Mouse (Mus musculus): ENCODE measurements around the gene Ttll5. TPM values are rescaled to one million over a fixed set of nuclear protein-coding genes. Genes with fewer than 3 reads are reported as not detected.
A peak's percentile ranks its signal among the peaks of the same experiment; 100 is the strongest.

Gene Ttll5
- total RNA-seq (2015; ENCODE audit: low replicate concordance) (3.8 and 8.8 TPM in 2 replicates), total RNA-seq (2017; ENCODE audit: low replicate concordance) (11.3 and 12.1 TPM in 2 replicates)

DNA sequence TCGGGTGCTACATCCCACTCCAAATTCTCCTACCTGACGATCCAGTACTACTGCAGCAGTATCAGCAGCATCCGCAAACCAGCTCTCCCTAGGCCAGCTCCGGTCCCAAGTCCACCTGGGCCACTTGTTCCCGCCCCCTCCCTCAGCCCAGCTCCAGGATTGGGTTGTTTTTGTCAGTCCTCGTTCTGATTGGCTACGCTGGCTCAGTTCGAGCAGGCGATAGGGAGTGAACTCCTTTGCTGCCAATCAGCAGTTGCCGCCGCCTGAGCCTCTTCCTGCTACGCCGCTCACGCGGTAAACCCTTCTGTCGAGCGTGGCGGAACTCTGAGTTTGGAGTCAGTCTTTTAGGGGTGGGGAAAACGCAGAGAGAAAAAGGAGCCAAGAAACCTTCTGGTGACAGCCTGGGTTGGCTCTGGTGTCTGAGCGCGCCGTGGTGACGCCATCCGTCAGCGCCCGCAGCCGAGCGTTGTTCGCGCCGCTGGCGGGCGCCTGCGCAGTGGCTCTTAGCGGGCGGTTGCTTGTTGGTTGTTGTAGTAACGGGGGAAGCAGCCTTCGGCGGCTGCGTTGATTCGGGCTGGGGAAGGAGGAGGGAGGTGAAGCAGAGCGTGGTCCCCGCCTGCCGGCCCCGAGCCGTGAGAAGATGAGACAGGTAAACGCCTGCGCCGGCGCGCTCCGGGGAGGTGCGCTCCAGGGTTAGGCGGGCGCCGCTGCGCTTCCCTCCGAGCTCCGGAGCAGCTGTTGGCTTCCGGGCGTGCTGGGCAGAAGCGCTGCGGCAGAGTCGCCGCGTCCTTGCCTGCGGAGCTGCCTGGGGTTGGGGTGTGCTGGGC is at the start of gene Ttll5, which contains the start of gene Erg28:
Gene Ttll5, plus strand, starts transcription at position 222 of the 827 bp plus-strand sequence.
Gene Erg28, minus strand, starts transcription at position 113 of the 827 bp plus-strand sequence.
- ATAC-seq (replicated peaks; ENCODE audit: low FRiP score, poor library complexity, severe bottlenecking) = peak; percentile 94

DNA sequence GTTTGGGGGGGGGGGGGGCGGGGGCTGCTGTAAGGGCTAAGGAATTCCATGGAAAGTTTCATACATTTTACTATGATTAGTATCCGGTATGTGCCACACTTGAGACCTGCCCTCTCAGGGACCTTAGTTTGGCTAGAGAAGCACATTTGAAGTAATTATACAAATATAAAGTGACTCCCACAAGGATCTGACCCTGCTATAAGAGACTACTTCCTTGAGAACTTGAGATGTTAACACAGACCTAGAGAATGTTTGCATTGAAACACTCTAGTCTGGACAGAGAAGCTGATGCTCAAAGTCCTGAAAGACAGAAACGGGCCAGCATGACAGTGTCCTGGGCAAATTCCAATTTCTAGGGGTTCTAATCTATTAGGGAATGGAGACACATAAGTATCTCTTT is 45.5 kb upstream of the Ttll5 start:
- no peak for ATAC-seq (replicated peaks; ENCODE audit: low FRiP score, poor library complexity, severe bottlenecking)

DNA sequence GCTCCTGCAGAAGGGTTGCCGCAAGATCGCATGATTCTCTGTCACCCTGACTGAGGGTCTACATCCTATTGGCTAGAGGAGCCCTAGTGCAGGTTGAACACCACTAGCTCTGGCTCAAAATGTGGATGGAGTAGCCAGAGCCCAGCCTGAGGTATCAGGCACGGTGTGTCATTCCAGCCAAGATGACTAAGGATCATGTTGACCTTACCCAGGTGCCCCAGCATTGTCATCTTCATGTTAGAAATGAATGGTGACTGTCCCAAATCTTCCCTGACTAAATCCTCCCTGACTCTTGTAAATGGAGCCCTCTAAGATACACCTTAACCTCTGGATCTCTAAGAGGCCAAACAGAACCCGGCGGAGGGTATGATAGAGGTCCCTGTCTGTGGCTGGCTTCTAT is 44.8 kb upstream of the Ttll5 start:
- no peak for ATAC-seq (replicated peaks; ENCODE audit: low FRiP score, poor library complexity, severe bottlenecking)

DNA sequence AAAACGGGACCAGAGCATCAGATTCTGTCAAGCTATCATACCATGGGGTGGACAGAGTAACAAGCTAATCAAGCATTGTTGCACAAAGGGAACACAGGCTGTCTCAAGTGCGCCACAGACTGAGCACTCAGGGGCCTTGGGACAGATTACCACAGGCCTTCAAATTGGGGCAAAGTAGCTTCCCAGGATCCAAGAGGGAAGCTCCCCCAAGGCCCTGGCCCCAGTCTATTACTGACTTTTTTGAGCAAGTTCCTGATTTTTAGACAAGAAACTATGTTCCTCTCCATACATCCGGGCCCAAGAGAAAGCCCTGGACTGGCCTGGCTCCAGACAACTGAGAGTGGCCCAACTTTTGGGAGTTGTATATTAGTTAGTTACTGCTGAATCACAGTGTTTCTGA is 42.9 kb upstream of the Ttll5 start:
- no peak for ATAC-seq (replicated peaks; ENCODE audit: low FRiP score, poor library complexity, severe bottlenecking)

DNA sequence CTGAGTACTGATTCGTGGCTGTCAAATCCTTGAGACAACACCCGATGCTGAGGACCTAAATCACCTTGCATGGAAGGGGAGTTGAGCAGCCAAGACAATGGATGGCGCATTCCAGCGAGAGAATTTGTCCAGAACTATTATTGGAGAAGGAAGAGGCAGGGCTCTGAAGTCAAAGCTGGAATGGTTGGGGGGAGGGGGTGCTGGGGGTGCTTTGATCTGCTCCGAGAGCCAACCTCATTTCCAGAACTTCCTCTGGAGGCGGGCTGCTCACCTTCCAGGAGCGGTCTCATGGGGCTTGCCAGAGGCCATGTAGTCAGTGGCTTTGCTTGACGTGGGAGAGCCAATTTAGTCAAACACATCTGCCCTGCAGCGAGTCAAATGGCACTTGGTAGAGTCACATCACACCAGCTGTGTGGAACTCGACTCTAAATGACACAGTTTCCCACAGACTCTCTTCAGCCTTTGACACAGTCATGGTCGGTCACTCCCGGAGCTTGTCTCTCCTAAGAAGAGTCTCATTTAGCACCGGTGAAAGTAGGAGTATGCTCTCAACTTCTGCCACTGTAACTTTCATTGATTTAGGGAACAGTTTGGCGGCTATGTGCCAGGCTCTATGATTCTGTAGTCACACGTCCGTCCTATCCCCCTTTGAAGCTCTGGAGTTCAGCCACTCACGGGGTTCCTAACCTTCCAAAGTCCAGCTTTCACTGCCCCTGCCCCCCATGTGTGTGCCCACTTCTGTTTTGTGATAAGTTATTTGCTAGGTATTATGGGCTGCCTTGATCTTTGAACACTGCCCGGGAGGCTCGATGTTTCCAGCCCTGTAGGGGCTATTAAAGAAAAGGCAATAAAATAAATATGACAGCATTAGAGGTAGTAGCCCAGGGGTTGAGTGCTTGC is 39.3 kb upstream of the Ttll5 start:
- no peak for ATAC-seq (replicated peaks; ENCODE audit: low FRiP score, poor library complexity, severe bottlenecking)

DNA sequence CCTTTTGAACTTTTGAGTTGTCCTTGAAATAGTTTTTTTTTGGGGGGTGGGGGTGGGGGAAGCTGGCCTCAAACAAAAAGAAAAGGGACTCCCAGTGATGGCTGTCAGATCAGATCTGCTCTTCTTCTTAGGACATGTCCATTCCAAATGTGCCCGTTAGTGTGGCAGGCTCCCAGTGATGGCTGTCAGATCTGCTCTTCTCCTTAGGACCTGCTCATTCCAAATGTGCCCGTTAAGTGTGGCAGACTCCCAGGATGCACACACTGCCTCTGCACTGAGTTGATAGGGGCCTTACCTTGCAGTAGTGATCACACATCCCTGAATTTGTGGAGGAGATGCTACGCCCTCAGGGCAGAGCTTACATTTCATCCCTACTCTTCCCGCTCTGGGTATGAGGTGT is 32.3 kb upstream of the Ttll5 start:
- ATAC-seq (replicated peaks; ENCODE audit: low FRiP score, poor library complexity, severe bottlenecking) = no peak

DNA sequence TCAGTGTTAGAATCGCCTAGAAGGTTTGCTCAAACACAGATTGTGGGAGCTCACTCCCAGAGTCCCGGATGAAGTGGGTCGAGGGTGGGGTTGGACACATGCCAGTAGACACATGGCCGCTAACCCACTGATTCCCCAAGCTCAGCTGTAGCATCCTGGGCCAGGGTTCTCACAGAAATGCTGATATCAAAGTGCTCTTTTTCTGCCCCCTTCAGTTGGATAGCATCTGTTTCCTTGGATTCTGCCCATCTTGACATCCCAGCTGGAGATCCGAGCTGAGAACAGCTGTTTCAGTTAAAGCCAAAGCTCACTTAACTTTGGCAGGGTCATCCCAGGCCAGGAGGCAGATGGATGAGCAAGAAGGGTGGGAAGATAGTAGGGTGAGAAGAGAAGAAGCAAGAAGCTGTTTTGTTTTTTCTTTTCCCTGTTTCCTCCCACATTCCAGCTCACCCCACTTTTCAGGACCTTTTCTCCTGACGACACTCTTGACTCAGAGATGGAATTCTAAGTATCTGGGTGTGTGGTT is 31.6 kb upstream of the Ttll5 start:
- ATAC-seq (replicated peaks; ENCODE audit: low FRiP score, poor library complexity, severe bottlenecking) = no peak

DNA sequence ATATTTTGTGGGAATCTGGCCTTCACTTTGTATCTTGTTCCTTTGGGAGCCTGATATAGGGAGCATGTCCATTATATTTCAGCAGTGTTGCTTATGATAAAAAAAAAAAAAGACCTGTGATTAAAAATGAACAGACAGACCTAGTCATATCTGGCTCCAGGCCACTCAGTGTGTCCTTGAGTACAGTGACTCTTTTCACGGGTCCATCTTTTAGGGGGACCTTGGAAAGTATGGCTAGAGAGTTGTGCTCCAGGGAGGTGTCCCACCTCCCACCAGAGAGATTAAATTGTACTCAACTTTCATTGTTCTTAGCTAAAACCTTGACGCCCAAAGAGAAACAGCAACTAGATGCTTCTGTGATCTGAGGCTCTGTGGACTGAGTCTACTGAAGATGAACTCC is 30.4 kb upstream of the Ttll5 start:
- no peak for ATAC-seq (replicated peaks; ENCODE audit: low FRiP score, poor library complexity, severe bottlenecking)

DNA sequence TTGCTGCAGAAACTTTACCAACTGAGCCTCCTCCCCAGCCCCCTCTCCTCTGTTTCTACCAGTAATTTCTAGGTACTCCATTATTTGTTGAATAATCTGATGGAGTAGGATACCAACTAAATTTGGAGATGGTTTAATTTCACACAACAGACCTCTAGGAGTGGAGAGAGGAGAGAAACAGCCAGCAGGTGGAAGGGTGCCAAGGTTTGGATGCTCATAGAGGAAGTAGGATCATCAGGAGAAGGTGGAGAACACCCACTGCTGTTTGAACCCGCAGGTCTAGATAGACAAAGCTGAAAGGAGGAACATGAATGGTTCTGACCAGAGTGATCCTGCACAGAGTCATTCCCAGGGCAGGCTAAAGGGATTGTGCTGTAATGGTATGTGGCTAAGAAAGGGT is 28.9 kb upstream of the Ttll5 start:
- no peak for ATAC-seq (replicated peaks; ENCODE audit: low FRiP score, poor library complexity, severe bottlenecking)

DNA sequence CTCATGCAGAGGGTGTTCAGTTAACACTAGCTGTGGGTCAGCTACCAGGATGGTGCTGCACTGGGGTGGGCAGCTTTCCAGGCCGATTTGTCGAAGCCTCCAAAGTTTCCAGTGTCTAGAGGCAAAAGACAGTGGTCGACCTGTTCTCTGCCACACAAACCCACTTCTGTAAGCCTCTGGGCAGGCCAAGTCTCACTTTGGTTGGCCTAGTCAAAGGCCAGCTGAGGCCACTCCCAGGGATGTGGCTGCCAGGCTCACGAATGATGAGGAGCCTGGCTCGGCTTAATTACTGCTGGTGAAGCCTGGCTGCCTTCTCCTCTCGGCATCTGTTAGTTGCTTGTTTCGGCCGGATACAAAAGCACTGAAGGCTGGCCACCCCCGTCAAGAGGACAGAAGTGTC is 24.4 kb upstream of the Ttll5 start:
- no peak for ATAC-seq (replicated peaks; ENCODE audit: low FRiP score, poor library complexity, severe bottlenecking)

DNA sequence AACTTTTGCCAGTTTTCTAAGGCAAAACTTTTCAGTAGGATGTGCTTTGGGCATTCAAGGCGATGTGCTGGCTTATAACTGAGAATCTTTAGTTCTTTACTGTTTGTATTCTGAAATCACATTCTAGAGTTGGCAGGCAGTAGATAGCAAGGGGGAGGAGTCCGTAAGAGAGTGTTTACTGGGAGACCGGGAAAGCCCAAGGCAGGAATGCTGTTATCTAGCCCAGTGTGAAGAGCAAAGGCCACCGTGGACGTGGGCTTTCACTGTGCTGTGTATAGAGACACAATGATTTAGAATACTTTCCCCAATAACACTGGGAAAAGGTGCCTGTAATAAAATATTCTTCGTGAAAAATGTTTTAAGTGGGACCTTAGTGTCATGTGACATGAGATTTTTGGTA is 14.7 kb upstream of the Ttll5 start:
- no peak for ATAC-seq (replicated peaks; ENCODE audit: low FRiP score, poor library complexity, severe bottlenecking)

DNA sequence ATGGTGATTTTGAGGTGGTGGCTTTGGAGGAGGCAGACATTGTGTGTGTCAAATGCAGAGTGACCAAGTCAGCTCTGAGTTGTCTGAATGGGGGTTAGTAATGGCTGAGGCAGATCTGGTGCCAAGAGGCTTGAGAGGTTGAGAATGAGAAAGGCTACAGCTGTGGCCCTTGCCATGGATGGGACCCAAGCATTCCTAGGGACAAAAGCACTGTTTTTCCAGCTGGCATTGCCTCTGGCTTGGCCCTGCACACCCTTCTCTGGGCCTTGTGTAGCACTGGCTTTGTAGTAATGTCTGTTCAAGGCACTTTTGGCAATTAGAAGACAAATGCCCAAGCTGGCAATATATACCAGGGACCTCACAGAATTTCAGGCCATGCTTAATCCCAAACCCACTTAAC is 13.5 kb upstream of the Ttll5 start:
- ATAC-seq (replicated peaks; ENCODE audit: low FRiP score, poor library complexity, severe bottlenecking) = no peak

DNA sequence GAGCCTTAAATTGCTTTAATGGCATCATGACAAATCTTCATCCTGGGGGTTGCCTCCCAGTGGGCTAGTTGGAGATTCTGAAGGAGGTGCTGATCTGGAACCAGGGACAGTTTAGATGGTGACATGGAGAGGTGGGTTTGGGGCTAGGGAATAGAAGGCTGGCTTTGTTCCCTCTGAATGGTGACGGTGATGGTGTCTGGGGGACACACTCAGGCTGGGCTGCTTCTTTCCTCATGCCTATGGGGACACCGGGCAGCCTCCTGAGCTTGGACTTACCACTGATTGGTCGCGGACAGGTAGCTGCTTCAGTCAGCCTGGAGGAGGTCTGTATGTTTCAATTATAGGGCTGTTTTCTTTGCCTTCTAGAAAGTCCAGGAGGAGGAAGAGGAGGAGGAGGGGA is 12.8 kb upstream of the Ttll5 start:
- no peak for ATAC-seq (replicated peaks; ENCODE audit: low FRiP score, poor library complexity, severe bottlenecking)

DNA sequence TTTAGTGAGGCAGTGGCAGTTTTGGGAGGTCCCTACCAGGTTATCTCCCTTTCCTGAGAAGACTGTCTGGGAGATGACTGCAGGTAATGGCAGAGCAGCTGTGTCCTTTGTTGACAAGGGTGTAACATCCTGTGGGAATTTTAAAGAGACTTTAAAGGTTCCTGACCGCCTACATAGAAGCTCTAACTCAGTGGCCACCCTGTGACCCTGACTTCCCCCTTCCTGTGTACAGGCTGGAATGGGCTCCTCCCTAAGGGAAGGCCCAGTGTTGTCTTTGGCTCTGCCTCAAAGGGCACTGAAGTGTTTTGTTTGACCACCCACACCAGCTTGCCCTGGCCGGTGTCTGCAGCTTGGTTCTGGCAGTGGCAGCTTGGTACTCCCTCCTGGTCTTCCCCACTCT is 10.9 kb upstream of the Ttll5 start:
- ATAC-seq (replicated peaks; ENCODE audit: low FRiP score, poor library complexity, severe bottlenecking) = no peak

DNA sequence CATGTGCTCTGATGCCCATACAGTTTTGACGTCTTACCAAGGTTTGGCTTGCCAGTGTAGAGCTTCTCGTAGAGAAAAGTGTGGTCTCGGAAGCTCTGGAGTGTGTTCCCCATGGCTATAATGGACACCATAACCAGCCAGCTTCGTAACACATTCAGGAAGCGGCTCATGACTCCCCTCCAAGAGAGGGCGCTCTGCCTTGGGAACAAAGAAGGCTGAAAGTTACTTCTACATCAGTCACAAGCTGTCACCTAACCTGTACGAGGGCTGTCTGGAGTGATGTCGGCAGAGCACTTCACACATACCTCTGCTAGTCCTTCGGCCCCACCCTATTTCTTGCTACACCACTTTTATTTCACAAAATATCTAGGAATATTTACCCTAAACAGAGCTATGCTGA is 2.4 kb upstream of the Ttll5 start:
- ATAC-seq (replicated peaks; ENCODE audit: low FRiP score, poor library complexity, severe bottlenecking) = no peak

DNA sequence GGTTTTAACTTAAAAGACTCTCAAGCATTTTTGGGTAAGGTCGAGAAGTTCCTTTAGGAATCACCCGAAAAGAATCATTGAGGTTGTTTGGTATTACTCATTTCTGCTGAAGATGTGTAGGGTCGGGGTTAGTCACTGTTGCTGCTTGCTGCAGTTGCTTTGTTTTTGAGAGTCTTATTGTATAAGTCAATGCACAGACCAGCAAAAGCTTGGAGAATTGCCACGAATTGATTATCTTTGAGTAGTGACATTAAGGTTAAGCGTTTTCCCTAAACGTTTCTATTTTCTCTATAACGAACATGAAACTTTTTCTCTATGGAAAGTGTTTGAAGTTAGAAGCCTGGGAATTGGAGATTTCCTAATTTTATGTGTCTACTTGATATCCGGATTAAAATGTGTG is 902 bp downstream of the Ttll5 start:
- no peak for ATAC-seq (replicated peaks; ENCODE audit: low FRiP score, poor library complexity, severe bottlenecking)

DNA sequence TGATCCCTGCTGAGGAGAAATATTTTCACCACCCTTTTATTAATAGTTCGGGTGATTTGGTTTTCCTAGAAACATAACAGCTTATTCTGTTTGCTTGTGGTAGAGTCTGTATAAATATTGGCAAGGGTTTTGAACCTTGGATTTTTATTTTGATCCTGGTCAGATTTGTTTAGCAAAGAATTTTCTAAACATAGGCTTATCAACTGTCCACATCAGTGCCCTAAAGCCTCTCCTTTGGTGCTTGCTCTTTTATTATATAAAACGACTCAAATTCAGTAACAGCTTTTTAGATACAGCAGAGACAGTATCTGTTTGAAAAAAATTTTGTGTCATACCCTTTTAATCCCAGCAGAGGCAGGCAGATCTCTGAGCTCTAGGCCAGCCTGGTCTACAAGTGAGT is 1.4 kb downstream of the Ttll5 start:
- ATAC-seq (replicated peaks; ENCODE audit: low FRiP score, poor library complexity, severe bottlenecking) = no peak

DNA sequence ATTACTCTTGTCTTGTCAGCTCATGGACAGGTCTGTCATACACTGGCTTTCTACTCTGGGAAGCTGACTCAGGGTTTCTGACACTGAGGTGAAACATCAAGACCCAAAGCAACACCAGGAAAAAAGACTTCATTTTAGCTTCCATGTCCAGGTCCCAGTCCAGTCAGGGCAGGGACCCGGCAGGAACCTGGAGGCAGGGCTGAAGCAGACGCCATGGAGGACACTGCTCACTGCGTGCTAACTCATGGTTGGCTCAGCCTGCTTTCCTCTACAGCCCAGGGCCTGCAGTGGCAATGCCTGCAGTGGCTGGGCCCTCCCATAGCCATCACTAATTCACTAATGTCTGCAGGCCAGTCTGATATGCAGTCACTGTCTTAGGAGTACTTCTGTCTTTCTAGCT is 4.4 kb downstream of the Ttll5 start:
- no peak for ATAC-seq (replicated peaks; ENCODE audit: low FRiP score, poor library complexity, severe bottlenecking)

DNA sequence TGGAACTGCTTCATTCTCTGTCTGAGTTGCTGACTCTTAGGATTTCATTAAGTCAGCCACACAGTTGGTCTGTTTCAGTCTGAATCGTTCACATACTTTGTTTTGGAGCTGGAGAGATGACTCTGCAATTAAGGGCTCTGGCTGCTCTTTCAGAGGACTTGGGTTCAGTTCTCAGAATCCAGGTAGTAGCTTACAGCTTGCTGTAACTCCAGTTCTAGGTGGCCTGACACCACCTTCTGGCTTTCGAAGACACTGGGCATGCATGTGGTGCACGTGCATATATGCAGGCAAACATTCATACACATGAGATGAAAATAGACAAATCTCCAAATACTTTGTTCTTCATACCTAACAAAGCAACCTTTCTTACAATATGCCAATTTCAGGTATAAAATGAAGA is 5.4 kb downstream of the Ttll5 start:
- ATAC-seq (replicated peaks; ENCODE audit: low FRiP score, poor library complexity, severe bottlenecking) = no peak

DNA sequence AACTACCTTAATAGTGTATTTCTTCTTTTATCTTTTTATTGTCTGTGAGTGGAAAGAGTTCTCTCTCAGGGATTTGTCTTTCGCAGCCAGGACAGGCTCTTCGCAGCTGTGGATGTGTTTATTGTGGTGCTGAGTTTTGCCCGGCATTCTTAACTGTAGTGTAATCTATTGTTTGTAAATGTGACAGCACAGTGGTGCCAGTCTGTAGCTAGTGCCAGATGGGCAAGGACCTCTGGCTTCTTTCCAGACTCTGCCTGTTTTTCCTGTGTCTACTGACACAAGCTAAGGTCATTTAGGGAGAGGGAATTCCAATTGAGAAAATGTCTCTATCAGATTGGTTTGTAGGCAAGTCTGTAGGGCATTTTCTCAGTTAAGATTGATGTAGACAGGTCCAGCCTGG is 6.2 kb downstream of the Ttll5 start:
- no peak for ATAC-seq (replicated peaks; ENCODE audit: low FRiP score, poor library complexity, severe bottlenecking)

DNA sequence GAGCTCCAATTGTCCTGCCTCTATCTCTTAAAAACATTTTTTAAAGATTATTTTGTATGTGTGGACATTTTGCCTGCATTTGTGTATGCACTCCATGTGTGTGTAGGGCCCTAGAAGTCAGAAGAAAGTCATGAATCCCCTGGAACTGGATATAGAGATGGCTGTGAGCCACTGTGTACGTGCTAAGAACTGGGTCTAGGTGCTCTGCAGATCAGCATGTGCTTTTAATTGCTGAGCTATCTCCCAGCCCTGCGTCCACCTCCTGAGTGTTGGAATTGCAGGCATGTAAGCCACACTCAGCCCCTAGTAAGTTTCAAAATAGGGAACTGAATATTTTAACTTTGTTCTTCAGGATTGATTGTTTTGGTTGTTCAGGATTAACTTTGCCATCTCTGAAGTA is 10.1 kb downstream of the Ttll5 start:
- no peak for ATAC-seq (replicated peaks; ENCODE audit: low FRiP score, poor library complexity, severe bottlenecking)

Measured in erythroblast, adult 5-6 weeks (primary cell).